Mouse (Mus musculus): ENCODE data around the gene Prcp. TPM values are rescaled to one million over a fixed set of nuclear protein-coding genes. Genes with fewer than 3 reads are reported as not detected.

Gene Prcp
- total and polyA plus RNA-seq, 2 experiments from 2014 or later, result 12.8 to 20.1 TPM

DNA sequence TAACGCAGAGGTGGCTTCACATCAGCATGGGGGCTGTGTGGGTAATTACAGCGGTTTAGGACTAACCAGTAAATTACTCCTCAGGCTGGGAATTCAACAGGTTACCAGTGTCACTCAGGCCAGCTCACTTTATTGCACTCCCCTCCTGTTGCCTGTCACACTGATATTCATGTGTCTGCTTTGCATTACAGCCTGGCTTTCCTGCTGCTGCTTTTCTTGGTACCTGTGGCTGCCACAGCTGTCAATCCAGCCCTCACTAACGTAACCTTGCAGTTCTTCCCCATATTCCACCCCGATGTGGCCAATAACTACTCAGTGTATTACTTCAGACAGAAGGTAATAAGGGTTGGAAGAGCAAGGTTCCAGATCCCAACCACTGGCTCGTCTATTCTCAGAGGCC is 65.5 kb downstream of the Prcp start:
- no peaks in the 10 kb centered on the region for H3K9me3 ChIP-seq (ENCODE audit: low read length)
- no peak overlapping the region for H3K4me3 ChIP-seq (ENCODE audit: low read depth, low read length)
- 73% methylated on average over 5 of the region's 5 CpGs for WGBS
- H3K27ac ChIP-seq (ENCODE audit: low read depth, low read length), result no peak overlapping the region
- no peak for ATAC-seq (ENCODE audit: low FRiP score)
- no peak for DNase-seq (ENCODE audit: low spot score)
- no peaks in the 10 kb centered on the region for H3K27me3 ChIP-seq (ENCODE audit: insufficient read depth, low read length)
- H3K4me2 ChIP-seq (ENCODE audit: low read depth, low read length, poor library complexity, severe bottlenecking), result no peak overlapping the region
- TF ChIP-seq CTCF (IDR thresholded peaks at IDR 0.05), result no peak
- no peaks in the 10 kb centered on the region for H3K4me1 ChIP-seq (ENCODE audit: insufficient read depth, low read length)
- no peak overlapping the region for H3K9ac ChIP-seq (replicated peaks; ENCODE audit: low read length, poor library complexity, severe bottlenecking)
- no peaks in the 10 kb centered on the region for H3K36me3 ChIP-seq (ENCODE audit: insufficient read depth, low read length)

DNA sequence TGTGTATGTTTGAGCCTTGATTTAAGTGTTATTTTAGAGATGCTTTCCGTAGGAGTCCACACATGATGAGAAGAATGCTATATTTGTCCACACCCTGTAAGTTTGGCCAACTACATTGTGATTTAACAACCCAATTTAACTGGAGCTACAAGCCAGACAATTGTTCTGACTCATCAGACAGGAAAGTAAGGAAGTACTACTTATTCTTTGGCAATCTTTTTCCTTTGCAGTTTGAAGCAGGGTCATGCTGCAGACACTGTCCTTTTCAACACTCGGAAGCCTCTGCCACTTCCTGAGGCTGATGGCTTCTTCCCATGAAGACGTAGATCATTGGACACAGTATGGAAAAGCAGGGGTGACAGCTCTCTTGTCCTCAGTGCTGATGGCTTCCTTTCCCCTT is 76.5 kb downstream of the Prcp start:
- no peak overlapping the region for H3K27ac ChIP-seq (ENCODE audit: low read depth, low read length)
- no peaks in the 10 kb centered on the region for H3K36me3 ChIP-seq (ENCODE audit: insufficient read depth, low read length)
- H3K4me3 ChIP-seq (ENCODE audit: low read depth, low read length), result no peak overlapping the region
- H3K4me2 ChIP-seq (ENCODE audit: low read depth, low read length, poor library complexity, severe bottlenecking), result no peak overlapping the region
- no peaks in the 10 kb centered on the region for H3K9me3 ChIP-seq (ENCODE audit: low read length)
- WGBS, result 77% methylated on average over 3 of the region's 3 CpGs
- ATAC-seq (ENCODE audit: low FRiP score), result no peak
- no peaks in the 10 kb centered on the region for H3K27me3 ChIP-seq (ENCODE audit: insufficient read depth, low read length)
- TF ChIP-seq CTCF (IDR thresholded peaks at IDR 0.05), result no peak
- no peak for DNase-seq (ENCODE audit: low spot score)
- H3K4me1 ChIP-seq (ENCODE audit: insufficient read depth, low read length), result no peaks in the 10 kb centered on the region; the same call in 1 of the 2 replicates
- H3K9ac ChIP-seq (replicated peaks; ENCODE audit: low read length, poor library complexity, severe bottlenecking), result no peak overlapping the region

DNA sequence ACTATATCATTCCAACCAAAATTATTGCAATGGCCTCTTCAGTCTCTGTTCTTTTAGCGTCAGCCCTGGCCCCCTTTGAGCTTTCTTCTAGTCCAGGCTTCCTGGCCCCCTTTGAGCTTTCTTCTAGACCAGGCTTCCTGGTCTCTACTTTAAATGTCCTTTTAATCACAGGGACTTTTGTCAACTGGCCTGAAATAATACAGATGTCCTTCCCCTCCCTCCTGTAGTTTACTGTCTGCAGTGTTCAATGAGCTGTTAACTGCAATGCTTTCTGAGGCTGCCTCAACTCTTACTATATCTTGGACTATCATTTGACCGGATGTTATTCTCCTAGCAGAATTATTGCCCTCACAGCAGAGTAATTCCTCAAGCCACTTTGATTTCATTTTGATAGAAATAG is 77.9 kb downstream of the Prcp start:
- no peak for TF ChIP-seq CTCF (IDR thresholded peaks at IDR 0.05)
- 82% methylated on average over 2 of the region's 2 CpGs for WGBS
- Histone ChIP-seq H3K4me1 (ENCODE audit: insufficient read depth, low read length) (no peaks in the 10 kb centered on the region; the same call in 1 of the 2 replicates), H3K4me3 (ENCODE audit: low read depth, low read length) (no peak overlapping the region), H3K27ac (ENCODE audit: low read depth, low read length) (no peak overlapping the region), H3K9ac (replicated peaks; ENCODE audit: low read length, poor library complexity, severe bottlenecking) (no peak overlapping the region), H3K9me3 (ENCODE audit: low read length) (no peaks in the 10 kb centered on the region), H3K27me3 (ENCODE audit: insufficient read depth, low read length) (no peaks in the 10 kb centered on the region), H3K4me2 (ENCODE audit: low read depth, low read length, poor library complexity, severe bottlenecking) (no peak overlapping the region), H3K36me3 (ENCODE audit: insufficient read depth, low read length) (no peaks in the 10 kb centered on the region)
- DNase-seq (ENCODE audit: low spot score) (no peak), ATAC-seq (ENCODE audit: low FRiP score) (no peak)

DNA sequence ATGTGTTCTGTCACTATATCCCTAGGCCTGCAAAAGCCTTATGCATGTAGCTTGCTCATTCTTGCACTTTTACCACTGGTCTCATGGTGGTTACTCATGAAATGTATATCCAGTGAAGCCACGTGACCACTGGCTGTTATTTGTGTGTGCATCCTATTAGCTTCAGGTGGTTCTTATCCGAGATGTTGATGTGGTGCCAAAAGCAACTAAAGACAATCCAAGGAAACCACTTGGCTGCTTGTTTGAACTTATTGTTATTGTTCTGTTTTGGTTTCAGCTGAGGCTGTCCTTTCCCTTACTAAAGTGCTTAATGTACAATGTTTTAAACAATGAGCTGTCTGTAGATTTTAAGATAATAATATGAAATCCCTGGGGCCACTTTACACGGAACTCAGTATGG is 85.5 kb downstream of the Prcp start:
- DNase-seq (ENCODE audit: low spot score), result no peak
- no peak for TF ChIP-seq CTCF (IDR thresholded peaks at IDR 0.05)
- no peaks in the 10 kb centered on the region for H3K36me3 ChIP-seq (ENCODE audit: insufficient read depth, low read length)
- H3K27me3 ChIP-seq (ENCODE audit: insufficient read depth, low read length), result no peaks in the 10 kb centered on the region
- H3K4me3 ChIP-seq (ENCODE audit: low read depth, low read length), result no peak overlapping the region
- ATAC-seq (ENCODE audit: low FRiP score), result no peak
- no peaks in the 10 kb centered on the region for H3K9me3 ChIP-seq (ENCODE audit: low read length)
- H3K27ac ChIP-seq (ENCODE audit: low read depth, low read length), result no peak overlapping the region
- 66% methylated on average over 3 of the region's 3 CpGs for whole genome bisulfite sequencing
- H3K4me2 ChIP-seq (ENCODE audit: low read depth, low read length, poor library complexity, severe bottlenecking), result no peak overlapping the region
- no peaks in the 10 kb centered on the region for H3K4me1 ChIP-seq (ENCODE audit: insufficient read depth, low read length)
- no peak overlapping the region for H3K9ac ChIP-seq (replicated peaks; ENCODE audit: low read length, poor library complexity, severe bottlenecking)

DNA sequence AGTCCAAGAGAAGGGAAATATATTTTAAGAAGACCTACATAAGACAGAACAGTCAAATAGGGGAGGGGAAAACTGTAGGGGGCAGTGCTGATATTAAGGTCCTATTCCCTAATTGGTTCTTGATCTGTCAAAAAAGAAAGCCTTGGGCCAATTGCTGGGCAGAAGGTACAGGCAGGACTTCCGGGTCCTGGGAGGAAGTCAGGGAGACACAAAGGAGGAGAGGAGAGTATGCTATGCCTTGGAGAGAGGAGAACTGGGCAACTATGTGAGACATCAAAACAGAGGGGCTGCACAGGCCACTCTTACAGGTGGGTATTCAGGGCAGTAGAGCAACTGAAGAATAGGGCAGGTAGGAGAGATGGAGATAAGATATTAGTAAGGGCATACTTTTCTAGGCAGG is 87.6 kb downstream of the Prcp start:
- no peak overlapping the region for H3K9ac ChIP-seq (replicated peaks; ENCODE audit: low read length, poor library complexity, severe bottlenecking)
- DNase-seq (ENCODE audit: low spot score), result no peak
- H3K27me3 ChIP-seq (ENCODE audit: insufficient read depth, low read length), result no peaks in the 10 kb centered on the region
- H3K27ac ChIP-seq (ENCODE audit: low read depth, low read length), result no peak overlapping the region
- TF ChIP-seq CTCF (IDR thresholded peaks at IDR 0.05), result no peak
- 63% methylated on average over 1 of the region's 1 CpGs for WGBS
- no peaks in the 10 kb centered on the region for H3K9me3 ChIP-seq (ENCODE audit: low read length)
- no peaks in the 10 kb centered on the region for H3K36me3 ChIP-seq (ENCODE audit: insufficient read depth, low read length)
- no peaks in the 10 kb centered on the region for H3K4me1 ChIP-seq (ENCODE audit: insufficient read depth, low read length)
- ATAC-seq (ENCODE audit: low FRiP score), result no peak
- H3K4me3 ChIP-seq (ENCODE audit: low read depth, low read length), result no peak overlapping the region
- no peak overlapping the region for H3K4me2 ChIP-seq (ENCODE audit: low read depth, low read length, poor library complexity, severe bottlenecking)

DNA sequence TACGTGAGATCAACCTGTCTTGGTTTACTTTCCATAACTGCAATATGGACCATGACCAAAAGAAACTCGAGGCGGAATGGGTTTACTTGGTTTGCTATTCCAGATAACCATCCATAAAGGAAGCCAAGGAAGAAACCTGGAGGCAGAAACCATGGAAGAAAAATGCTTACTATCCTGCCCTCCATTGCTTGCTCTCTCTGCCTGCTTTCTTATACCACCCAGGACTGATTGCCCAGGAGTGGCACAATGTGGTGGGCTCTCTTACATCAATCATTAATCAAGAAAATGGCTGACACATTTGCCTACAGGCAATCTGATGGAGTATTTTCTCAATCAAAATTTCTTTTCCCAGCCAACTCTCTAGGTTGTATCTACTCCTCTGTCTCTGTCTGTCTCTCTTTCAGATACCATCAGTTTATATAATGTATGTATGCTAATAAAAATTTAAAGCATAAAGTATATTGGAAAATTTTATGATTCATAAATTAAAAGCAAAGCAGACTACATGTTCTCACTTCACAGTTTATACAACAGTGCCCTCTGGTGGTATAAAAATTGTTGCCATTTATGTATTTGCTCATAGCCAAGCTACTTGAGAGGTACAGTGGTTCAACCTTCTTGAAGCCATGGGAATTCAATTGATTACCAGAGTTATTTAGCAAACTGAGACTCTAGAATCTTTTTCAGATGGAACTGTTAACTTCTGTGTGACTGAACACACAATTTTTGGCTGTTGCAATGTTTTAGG is 90.7 kb downstream of the Prcp start:
- H3K4me3 ChIP-seq (ENCODE audit: low read depth, low read length), result no peak overlapping the region
- H3K9me3 ChIP-seq (ENCODE audit: low read length), result no peaks in the 10 kb centered on the region
- DNase-seq (ENCODE audit: low spot score), result peak; percentile 89
- H3K27ac ChIP-seq (ENCODE audit: low read depth, low read length), result no peak overlapping the region
- H3K4me2 ChIP-seq (ENCODE audit: low read depth, low read length, poor library complexity, severe bottlenecking), result no peak overlapping the region
- ATAC-seq (ENCODE audit: low FRiP score), result peak; percentile 69; the same call in 1 of the 2 replicates
- 83% methylated on average over 3 of the region's 3 CpGs for WGBS
- no peaks in the 10 kb centered on the region for H3K36me3 ChIP-seq (ENCODE audit: insufficient read depth, low read length)
- TF ChIP-seq CTCF (IDR thresholded peaks at IDR 0.05), result peak; percentile 88
- no peaks in the 10 kb centered on the region; the same call in 1 of the 2 replicates for H3K27me3 ChIP-seq (ENCODE audit: insufficient read depth, low read length)
- H3K9ac ChIP-seq (replicated peaks; ENCODE audit: low read length, poor library complexity, severe bottlenecking), result no peak overlapping the region
- no peaks in the 10 kb centered on the region for H3K4me1 ChIP-seq (ENCODE audit: insufficient read depth, low read length)

Data from midbrain, postnatal 0 days (tissue).